Mouse (Mus musculus) WW6 (cell line): Measurements from ENCODE around the gene Ms4a8a.
"Not testable (repeated sequence)": the region's sequence is repeated elsewhere in the genome, so short reads cannot be mapped to it uniquely, and the experiment has no call there.

Experiments
- DNase-seq: peaks from one replicate; pipeline ENCODE4 v3.0.0-alpha.2; 2013; ENCODE audit warnings: low read depth, low spot score

Ms4a8a gene

DNA sequence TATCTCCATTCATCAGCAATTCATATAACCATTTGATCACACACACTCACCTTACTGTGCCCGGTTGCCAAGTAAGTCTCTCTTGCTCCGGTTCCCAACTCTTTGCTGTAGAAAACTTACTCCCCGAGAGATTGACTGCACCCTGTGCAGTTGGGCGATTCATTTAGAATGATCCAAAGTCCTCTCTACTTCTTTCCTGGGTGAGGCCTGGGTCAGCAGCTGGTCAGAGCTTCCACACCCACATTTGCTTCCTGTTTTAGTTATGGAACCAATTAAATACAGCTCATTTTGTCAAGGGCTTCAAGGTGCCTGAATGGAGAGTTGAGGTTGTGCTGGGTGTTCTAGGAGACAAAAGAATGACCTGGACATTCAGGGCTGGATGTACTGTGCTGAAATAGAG lies at the start of gene Ms4a8a:
Gene Ms4a8a (minus strand): TSS at position 169 of the 400 bp plus-strand sequence.
- DNase-seq = no peak

DNA sequence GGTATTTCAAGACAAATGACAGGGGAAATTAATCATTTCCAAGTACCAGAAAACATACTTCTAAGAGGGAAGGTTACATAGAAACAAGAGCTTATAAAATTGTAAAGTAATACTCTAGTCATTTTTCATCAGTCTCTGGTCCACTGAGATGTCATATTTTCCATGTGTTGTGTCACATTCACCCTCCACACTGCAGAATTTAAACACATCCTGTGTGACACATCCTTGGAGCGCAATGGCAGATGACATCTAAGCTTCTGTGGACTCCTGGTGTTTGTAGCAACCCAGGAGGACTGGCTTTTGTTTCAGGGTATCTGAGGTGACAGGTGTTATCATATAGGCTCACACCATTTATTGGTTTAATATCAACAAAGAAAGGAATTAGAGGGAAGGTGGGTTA lies 48.8 kb upstream of the Ms4a8a start:
- DNase-seq = no peak

DNA sequence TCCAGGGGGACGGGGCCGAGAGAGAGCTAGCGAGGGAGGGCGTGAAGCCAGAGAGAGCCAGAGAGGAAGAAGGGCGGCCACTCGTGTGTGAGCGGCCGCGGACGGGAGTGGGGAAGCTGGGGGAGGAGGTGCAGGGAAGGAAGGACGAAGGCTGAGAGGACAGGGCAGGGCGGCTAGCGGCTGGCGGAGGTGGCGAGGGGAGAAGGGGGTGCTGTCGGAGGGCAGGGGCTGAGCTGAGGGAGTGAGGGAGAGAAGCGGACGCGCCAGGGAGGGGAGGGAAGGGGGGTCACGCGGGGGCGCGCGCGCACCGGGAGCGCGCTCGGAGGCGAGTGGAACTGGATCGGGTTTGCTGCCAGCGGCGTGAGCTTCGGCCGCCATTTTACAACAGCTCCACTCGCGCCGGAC lies 40.1 kb upstream of the Ms4a8a start:
- DNase-seq = not testable (repeated sequence)

DNA sequence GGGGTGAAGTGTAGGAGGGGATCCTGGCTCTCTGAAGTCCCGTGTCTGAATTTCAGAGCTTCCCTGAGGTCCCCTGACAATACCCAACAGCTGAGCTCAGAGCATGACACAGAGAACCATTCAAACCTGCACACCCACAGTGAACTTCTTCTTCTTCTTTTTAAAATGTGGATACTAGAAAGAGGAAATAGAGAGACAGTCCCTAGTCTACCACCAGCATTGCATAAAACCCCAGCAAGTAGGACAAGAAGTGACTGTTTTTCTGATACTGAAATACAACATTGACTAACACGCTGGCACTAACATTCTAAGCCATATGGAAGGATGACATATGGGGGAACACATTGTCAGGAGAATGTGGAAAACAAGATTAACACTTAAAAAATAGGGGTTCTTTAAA lies 38.4 kb upstream of the Ms4a8a start:
- DNase-seq = no peak

DNA sequence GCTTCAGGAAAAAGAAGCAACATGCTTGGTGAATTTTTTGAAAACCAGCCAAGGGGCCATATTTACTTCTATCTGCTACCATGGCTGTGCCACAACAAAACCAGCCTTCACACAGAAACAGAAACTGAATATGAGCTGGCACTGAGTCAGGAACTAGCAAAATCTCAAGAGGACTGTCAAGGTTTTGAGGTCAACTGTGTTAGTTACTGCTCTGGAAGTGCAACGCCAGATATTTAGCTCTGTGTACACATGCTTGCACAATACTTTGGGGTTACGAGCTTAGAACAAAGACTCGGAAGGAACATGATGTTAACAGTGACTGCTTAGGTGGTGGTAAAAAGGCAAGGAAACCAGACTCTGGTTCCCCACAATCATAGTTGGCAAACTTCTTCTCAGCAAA lies 26.8 kb upstream of the Ms4a8a start:
- DNase-seq = no peak

DNA sequence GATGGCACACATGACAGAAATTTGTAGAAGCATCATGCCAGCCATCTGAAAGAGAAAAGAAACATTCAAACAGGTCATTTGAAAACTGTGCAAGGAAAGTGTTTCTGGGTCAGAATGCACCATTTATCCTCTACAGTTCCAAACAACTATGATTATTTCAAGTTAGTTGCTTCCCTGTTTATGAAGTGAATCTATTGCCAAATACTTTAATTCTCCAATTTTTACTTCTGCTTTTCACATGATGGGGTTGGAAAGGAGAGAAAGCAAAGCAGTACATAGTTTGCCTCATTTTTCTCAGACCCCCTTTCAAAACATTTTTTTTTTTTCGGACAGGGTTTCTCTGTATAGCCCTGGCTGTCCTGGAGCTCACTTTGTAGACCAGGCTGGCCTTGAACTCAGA lies 21.0 kb upstream of the Ms4a8a start:
- DNase-seq = no peak

DNA sequence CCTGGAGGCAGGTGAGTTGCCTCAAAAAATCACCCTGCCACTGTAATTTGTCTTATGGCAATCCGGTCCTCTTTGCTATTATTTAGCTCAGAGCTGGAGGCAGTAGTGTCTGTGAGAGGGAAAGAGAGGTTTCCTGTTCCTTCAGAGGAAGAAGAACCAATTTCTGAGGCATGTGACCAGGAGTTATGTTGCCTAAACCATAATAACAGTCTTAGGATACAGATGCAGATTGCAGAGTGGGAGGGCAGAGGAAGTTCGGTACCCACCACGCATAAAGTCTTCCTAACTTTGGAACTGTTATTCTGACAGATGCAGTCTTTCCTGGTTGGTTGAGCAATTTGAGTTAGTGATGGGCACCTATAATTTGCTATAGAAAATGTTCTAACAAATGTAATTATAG lies 17.5 kb upstream of the Ms4a8a start:
- no peak for DNase-seq

DNA sequence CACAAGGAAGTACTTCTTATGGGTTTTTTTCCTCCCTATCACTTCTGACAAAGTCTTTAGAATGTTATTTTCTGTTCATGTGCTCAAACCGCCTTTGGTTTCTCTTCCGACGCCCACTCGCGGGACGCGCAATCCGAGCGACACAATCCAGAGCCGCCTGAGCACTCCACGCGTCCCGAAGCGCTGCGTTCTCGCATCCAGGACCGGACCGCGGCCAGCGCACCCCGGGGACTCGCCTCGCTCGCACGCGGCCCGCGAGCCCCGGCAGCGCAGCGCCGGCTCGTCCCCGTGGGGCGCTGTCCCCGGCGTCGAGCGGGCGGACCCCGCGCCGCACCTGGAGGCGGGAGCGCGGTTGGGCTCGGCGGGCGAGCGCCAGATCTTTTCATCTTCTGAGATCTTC lies 11.2 kb upstream of the Ms4a8a start:
- not testable (repeated sequence) for DNase-seq

DNA sequence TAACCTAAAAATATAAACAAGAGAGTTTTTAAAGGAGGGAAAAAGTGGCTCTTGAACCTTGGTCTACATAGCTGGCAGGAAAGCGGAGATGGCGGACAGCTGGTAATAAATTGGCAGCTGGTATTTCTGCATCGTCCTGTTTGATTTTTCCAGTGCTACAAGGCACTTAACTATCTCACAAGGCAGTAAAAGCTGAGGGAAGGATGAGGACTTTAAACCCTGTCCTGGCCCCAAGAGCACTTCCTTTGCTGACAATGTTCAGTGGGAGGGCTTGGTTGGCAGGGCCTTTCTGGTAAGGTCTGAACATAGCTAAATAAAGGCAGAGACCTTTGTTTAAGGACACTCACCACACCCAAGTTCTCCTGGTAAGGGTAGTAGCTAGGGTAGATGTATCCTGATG lies 10.5 kb downstream of the Ms4a8a start:
- no peak for DNase-seq

DNA sequence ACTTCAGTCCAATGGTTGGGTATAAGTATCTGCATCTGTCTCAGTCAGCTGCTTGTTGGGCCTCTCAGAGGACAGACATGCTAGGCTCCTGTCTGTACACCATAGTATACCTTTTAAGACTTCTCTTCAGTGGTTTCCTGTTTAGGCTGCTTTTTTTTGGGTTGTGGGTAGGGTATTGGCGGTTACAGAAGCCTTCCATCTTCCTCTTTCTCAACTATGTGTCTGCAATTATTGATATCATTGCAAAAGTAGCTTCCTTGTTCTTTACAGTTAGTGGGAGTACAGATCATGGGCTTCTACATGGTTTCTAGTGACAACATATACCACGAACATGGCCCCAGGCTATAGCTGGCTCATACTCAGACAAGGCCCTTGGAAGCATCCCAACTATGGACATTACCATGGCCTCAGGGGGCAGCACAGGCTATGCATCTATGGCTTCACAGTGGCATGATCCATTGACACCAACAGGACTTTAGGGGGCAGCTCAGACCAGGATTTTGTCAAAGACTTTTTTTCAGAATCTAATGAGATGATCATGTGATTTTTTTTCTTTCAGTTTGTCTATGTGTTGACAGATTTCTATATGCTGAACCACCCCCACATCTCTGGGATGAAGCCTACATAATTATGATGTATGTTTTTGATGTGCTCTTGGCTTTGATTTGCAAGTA lies 15.6 kb downstream of the Ms4a8a start:
- DNase-seq = no peak

DNA sequence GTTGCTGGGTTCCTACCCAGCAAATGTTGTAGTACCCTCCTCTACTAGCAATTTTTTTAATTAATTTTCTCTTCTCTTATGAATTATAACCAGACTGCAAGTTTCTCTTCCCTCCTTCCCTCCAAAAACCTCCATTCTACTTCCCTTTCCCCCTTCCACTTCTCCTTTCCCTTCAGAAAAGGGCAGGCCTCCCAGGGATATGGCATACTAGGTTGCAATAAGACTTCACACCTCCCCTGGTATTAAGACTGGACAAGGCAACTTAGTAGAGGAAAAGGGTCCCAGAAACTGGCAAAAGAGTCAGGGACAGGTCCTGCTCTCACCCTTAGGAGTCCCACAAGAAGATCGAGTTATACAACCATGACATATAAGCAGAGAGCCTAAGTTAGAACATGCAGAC lies 20.0 kb downstream of the Ms4a8a start:
- DNase-seq = no peak

DNA sequence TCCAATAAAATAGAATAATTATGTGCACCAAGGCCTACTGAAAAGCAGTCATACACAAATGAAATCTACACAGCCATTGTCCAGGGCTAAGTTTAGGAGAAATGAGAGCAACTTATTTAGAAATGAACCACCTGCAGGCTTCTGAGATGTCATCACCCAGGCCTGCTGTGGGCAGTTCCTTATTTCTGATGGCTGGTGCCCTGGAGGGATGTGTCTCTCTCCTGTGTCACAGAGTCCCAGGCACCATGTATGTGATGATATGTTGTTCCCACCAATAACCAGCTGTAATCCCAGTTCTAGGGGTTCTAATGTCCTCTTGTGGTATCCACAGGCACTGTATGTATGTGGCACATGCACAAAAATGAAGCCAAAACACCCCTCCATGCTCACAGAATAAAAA lies 20.9 kb downstream of the Ms4a8a start:
- DNase-seq = no peak

DNA sequence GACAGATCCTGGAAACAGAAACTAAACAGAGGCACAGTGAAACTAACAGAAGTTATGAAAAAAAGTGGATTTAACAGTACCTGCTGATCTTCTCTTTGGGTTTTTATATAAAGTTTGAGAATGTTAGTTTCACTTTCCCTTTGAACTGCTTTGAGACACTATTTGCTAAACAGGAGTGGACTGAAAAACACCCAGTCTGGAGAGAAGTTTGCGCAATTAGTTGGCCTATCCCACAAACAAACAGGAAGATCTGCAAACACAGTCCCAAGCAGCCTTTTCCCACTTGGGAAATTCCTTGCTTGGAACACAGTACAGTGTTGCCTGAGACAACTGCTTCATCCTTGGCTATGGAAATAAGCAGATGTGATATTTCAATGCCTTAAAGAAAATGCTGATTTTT lies 25.2 kb downstream of the Ms4a8a start:
- DNase-seq = not testable (repeated sequence)

DNA sequence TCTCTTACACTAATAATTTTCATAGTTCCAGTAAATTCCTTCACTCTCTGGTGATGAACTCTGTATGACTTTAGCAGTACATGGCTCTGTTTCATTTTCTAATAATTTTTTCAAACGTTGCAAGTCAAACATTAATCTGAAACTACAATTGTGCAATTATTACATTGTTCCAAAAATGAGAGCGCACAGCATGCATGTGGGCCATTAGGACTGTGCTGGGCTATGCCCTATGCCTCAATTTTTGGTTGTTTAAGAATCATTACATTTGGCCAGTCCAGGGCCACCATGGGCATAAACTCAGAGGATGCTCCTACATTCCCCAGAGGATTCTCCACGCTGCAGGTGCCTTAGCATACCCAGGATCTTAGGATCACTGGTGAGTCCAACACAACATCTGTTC lies 27.6 kb downstream of the Ms4a8a start:
- no peak for DNase-seq

DNA sequence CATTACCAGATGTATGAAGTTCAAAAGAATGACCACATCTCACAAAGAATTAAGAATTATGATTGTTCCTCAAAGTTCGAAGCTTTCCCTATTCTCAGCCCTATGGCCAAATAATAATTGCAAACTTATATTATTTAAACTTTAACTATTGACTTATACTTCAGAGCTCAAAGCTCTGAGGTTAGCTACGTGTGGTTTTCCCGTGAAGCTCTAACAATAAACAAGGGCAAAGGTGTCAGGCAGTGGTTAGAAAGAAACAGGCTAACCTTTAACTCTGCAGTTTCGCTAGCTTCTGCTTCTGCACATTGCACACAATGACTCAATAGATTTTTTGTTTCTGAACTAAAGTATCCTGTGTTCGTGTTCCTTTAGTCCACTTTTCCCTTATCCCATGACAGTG lies 28.0 kb downstream of the Ms4a8a start:
- no peak for DNase-seq

DNA sequence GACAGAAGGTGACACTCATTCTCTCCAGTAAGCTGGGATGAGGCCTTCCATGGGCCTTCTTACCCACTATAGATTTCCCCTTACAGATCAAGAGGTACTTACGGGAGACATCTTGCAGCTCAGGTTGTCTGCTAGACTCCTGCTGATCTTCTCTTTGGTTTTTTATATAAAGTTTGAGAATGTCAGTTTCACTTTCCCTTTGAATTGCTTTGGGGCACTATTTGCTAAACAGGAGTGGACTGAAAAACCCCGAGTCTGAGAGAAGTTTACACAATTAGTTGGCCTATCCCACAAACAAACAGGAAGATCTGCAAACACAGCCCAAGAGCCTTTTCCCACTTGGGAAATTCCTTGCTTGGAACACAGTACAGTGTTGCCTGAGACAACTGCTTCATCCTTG lies 30.6 kb downstream of the Ms4a8a start:
- no peak for DNase-seq

DNA sequence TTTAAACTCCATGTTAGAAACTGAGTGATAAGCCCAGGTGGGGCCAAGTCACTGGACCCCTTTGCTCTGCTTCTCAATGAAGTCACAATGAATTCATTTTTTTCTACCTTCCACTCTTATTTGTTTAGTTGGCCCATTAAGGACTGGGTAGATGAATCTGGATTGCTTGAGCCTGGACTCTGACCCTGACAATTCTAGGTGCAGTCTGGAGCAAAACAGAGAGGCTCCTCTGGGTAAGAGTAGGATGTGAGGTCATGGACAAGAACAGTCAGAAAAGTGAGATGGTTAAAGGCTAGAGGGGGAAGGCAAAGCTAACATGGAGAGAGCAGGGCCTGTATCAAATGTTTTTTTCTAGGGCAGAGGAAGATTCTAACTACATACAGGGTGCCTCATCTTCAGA lies 31.5 kb downstream of the Ms4a8a start:
- no peak for DNase-seq

DNA sequence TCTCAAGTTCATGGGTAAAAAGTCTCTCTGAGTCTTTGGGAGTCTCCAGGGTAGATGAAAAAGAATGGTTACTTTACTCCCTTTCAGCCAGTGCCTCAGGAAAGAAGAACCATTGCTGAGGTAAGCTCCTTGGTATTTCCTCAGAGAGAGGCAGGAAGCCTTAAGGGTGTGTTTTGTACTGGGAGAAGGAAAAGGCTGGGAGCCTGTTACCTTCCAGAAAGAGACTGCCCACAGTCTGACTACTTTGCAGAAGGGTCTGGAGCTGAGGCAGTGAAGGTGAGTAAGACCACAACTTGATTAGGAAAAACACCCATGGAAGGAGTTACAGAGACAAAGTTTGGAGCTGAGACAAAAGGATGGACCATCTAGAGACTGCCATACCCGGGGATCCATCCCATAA lies 32.4 kb downstream of the Ms4a8a start:
- DNase-seq = no peak

DNA sequence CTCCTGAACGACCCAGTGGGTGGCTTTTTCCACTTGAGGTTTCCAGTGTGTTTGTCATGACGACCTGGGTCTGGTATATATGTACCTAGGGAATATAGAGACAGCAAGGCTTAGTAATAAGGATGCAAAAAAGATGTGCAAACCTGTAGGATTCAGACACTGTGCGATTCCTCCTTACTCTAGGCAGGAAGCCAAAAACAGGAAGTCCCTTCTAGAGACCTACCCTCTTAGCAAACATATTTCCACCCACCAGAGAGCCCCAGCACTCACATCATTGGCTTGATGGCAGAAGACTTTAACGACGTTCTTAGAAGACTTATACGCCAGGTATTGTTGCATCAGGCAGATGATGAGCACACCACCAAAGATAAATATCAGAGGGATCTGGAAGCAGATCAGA lies 32.9 kb downstream of the Ms4a8a start:
- DNase-seq = no peak

DNA sequence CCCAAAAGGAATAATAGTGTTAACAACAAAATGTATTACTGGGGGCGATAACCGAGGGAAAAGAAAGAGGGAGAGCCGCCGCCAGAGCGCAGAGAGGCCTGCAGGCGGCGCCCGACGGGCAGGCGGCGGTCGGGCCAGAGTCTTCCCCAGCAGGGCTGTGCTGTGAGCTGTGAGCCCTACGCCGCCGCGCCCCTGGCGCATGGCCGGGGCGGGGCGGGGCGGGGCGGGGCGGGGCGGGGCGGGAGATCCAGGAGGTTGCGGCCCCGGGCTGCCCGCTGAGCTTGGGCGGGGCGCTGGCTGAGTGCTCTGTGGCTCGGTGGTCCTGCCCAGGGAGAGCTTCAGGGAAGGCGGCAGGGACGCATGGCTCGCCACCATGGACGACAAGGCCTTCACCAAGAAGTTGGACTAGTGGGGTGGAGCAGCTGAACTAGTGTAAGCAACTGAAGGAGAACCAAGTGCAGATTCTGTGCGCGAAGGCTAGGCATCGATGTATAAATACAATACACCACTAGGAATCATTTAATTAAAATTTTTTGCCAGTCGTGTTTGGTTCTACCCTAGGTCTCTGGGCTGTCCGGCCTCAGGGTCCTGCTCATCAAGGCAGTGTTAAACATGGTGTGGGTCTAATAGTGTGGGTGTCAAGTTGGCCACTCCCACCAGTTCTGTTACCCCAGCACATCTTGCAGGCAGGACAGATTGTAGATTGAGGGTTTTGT lies 35.7 kb downstream of the Ms4a8a start:
- peak; percentile 33 for DNase-seq

DNA sequence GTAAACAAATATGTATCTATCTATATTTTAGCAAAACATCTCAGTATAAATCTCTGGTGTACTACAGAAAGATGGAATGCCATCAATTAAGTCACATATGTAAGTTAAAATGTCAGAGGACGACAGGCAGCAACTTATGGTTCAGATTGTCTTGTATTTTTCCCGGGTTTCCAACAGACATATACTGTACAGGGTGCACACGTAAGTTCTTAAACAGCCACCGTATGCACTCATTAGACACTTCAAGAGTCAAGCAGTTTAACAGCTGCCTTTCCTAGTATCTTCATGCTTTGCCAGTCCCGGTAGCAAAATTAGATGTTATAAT lies 36.3 kb downstream of the Ms4a8a start:
- DNase-seq = no peak

DNA sequence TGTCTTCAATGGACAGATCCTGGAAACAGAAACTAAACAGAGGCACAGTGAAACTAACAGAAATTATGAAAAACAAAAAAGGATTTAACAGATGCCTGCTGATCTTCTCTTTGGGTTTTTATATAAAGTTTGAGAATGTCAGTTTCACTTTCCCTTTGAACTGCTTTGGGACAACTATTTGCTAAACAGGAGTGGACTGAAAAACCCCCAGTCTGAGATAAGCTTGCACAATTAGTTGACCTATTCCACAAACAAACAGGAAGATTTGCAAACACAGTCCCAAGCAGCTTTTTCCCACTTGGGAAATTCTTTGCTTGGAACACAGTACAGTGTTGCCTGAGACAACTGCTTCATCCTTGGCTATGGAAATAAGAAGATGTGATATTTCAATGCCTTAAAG lies 43.3 kb downstream of the Ms4a8a start:
- no peak for DNase-seq

DNA sequence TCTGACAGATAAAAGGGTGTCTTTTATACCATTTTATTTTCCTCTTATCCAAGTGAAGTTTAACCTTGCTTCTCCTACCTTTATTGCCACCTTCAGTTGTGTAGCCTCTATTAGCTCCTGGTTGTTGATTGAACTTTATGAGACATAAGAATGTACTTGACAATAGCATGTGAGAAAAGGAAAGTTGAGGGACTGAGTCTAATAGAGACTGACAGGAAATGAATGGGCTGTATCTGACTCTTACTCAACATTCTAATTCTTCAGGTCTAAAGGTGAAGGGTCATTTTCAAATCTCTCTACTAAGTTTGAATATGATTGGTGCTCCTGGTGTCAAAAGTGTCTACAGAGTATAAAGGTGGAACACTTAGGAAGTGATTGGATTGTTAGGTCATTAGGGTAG lies 58.5 kb downstream of the Ms4a8a start:
- no peak for DNase-seq

DNA sequence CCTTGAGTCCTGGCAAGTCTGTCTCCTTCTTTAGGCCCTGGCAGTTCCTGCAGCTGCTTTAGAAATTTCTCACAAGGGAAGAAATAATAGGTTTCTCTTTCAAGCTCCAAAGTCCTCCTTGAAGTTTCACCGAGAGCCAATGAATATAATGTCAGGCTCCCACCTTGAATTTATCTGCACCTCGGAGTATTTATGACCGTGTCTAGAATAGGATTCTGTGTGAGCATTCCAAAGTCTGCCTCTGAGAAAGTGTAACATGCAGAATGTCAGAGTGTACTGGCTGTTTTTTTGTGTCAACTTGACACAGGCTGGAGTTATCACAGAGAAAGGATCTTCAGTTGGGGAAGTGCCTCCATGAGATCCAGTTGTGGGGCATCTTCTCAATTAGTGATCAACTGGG lies 63.0 kb downstream of the Ms4a8a start, which contains the start of gene Ms4a18:
Gene Ms4a18 (minus strand): TSS at position 141 of the 400 bp plus-strand sequence.
- no peak for DNase-seq
